Mouse (Mus musculus) layer of hippocampus, adult 9-10 months (tissue): Measurements from ENCODE around the gene Adgrf3.

Experiments used
- DNase-seq: peaks from one replicate; pipeline ENCODE4 v3.0.0; 2022; ENCODE audit warnings: low spot score

Adgrf3 gene

DNA sequence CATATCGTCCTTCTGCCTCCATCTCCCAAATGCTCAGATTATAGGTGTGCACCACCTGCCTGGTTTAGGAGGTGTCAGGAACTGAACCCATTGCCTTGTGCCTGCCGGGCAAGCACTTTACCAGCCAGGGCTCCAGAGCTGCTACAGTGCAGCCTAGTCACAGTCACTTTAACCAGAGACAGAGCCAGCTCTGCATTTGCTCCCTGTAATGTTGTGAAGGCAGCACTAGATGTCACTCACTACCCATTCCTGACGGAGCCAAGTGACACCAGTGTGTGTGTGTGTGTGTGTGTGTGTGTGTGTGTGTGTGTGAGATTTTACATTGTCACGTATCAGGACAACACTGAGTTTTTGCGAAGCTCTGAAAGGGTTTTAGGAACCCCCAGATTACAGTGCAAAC lies 4.0 kb downstream of the Adgrf3 start:
- peak; percentile 10 for DNase-seq

- no peak for DNase-seq
These were observed 7.3 kb downstream of the Adgrf3 start for GRCm38 (mm10) chr5:30198257-30198656.

DNA sequence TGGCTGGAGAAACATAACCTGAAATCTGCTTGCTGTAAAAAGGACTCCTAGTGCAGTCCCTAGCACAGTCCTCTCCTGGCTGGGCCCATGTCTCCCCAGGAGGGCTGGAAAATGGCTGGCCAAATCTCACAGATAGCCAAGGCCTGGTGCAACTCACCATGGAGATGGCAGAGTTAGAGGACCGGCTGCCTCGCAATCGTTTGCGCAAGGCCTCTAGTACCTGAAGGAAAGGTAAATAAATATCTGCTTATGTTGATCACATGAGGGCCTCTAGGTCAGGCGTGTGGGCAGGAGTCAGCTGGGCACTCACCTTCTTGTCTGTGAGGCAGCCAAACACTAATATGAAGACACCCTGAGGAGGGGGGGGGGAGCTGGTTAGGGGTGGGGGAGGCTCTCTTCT lies 10.2 kb downstream of the Adgrf3 start:
- DNase-seq: no peak

DNA sequence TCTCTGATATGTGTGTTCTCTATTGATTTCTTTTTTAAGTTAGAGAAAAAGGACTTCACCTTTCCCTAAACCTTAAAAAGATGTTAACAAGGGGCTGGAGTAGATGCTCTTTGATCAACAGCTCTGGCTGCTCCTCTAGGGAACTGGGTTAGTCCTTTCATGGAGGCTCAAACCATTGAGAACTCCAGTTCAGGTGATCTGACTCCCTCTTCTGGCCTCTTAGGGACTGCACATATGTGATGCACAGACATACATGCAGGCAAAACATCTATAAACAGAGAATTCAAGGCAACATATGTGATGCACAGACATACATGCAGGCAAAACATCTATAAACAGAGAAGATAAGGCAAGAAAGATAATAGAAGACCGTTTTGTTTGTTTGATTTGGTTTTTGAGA lies 13.1 kb downstream of the Adgrf3 start:
- DNase-seq: no peak

GRCm38 (mm10) chr5:30187687-30188485 lies 17.6 kb downstream of the Adgrf3 start:
- no peak for DNase-seq

DNA sequence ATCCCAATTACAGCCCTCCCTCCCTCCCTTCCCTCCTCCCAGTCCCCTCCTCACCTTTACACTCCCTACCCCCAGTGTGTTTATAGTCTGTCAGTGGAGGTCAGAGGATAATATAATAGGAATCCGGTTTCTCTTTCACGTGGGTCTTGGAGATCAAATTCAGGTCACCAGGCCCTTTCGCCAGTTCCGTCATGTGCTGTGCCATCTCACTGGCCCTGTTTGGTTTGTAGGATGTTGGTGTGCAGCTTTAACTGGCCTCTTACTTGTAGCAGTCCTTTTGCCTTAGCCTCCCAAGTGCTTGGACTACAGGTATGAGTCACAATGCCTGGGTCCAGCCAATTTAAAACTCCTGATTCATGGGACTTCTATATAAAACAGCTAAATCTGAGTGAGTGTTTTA lies 29.7 kb downstream of the Adgrf3 start:
- DNase-seq: no peak

GRCm38 (mm10) chr5:30172931-30173692 lies 32.4 kb downstream of the Adgrf3 start:
- no peak for DNase-seq

- no peak for DNase-seq
These were observed 33.4 kb downstream of the Adgrf3 start for GRCm38 (mm10) chr5:30172115-30172514.

DNA sequence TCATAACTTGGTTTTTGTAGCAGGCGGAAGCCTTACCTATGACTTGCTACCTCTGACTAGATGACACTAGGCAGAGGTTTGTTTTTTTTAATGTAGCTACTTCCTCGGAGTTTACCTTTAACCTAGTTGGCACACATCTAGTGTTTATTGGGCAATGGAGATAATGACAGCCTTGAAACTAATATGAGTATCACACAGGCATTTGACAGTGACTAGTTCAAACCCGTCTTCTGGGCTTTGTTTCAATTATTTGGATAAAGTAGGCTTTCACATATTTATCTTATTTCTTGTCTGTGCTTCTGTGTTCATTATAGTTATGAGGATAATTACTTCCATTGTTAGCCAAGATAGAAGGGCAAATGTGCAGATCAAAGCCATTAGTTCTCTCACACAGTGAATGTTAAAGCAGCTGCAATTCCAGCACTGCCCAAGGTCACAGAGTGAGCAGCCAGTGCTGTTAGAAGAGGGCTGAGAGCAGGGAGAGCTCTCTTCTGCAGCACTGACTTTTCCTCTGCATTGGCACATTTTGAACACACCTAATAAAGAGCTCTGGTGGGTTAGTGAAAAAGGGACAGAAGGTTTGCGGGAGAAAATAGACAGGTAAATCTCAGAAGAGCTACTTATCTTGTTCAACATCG lies 35.1 kb downstream of the Adgrf3 start:
- no peak for DNase-seq

DNA sequence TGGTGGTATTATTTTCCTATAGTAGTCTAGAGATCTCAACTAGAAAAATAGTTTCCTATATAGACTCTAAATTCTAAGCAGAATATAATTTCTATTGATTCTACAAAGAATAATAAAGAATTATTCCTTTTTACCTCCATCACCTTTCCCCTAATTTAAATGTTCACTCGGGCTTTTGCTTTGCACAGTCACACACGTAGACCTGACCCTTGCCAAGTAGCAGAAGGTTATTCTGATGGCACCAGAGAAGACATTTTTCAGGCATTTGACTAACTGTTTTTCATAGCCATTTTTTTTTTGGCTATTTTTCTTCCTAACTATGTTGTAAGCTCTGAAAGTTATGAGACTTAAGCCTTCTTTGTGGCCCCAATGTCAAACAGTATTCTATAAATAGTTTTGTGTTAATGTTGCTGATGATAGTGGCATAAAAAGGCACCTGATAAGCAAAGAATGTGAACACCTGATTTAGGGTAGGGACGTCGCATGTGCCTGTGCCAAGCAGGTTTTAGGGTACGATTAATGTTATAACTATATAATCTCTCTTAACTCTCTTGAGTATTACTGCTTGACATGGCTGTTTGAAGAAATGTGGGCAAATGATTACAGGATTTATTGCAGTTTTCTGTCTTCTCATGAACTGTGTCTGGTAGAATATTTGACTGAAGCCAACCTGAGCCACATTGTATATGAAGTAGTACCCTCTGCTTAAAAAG lies 40.1 kb downstream of the Adgrf3 start:
- DNase-seq: no peak

GRCm38 (mm10) chr5:30162339-30162738 lies 43.2 kb downstream of the Adgrf3 start:
- DNase-seq: no peak

- DNase-seq: no peak
These were observed 43.7 kb downstream of the Adgrf3 start for GRCm38 (mm10) chr5:30161836-30162235.

DNA sequence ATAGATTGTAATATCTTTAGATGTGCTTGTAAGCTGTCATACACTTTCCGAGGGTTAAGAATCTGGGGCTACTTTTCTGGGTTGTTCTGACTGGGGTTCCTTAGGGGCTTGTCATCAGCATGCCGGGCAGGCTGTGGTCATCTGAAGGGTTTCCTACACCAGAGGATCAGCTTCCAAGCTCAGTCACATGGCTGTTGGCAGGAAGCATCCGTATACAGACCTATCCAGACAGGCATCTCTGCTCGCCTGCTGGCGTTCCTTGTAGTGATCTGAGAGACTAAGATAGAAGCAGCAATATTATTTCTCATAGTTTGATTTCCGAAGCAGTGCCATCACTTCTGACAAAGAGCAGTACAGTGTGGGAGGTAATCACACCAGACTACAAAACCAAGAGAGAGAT lies 45.9 kb downstream of the Adgrf3 start:
- DNase-seq: no peak

- no peak for DNase-seq
These were observed 49.5 kb downstream of the Adgrf3 start for GRCm38 (mm10) chr5:30155821-30156629.

GRCm38 (mm10) chr5:30155395-30155792 lies 50.1 kb downstream of the Adgrf3 start:
- no peak for DNase-seq

- DNase-seq: peak; percentile 94
These were observed 50.8 kb downstream of the Adgrf3 start, which contains the start of the genes Hadha and Hadhb for GRCm38 (mm10) chr5:30154474-30155394. Hadha (minus strand) TSS chr5:30155162. Hadhb (plus strand) TSS chr5:30155248.

- no peak for DNase-seq
These were observed 51.5 kb downstream of the Adgrf3 start for GRCm38 (mm10) chr5:30154013-30154412.

DNA sequence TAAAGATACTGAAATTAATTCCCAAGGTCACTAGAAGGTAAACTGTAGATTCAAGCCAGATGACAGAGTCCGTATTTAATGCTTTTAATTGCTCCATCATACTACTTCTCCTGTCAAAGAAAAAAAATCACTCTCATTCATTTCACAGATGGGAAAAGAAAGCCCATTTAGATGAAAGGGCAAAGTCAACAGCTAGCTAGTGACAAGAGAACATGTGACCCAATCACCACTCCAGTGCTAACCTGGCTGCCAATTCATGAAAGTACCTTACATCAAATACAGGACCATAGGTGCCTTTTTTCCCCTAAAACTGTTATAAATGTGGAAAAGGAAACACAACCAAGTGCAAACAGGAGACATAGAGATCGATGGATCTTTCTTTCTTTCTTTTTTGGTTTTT lies 52.3 kb downstream of the Adgrf3 start:
- no peak for DNase-seq

DNA sequence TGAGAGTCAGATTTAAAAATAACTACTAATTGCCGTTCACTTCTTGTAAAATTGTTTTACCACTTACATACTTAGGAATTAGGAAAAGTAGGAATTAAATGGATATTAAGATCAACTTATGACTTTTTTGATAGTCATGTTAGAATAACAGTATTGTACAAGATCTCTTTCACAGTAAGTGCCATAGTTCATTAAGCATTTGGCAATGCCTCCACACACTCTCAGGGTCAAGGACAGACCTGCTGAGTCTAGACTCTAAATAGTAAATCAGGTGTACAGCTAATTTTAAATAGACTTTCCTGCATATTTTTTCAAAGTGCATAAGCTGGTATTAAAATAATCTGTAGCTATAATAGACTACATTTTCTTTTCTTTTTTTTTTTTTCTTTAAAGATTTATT lies 53.1 kb downstream of the Adgrf3 start:
- no peak for DNase-seq

GRCm38 (mm10) chr5:30152007-30152406 lies 53.5 kb downstream of the Adgrf3 start:
- no peak for DNase-seq
